Mouse (Mus musculus) cerebellum, adult 9-11 months (tissue): ENCODE results near the gene Ubtd1.
"Not testable (repeated sequence)": the region's sequence is repeated elsewhere in the genome, so short reads cannot be mapped to it uniquely, and the experiment has no call there.

Experiments
- DNase-seq: peaks from one replicate; pipeline ENCODE4 v3.0.0; 2022

The Ubtd1 gene

GRCm38 (mm10) chr19:42071886-42072608 is 90.5 kb downstream of the Ubtd1 start:
- DNase-seq: no peak

- no peak for DNase-seq
These were observed 91.2 kb downstream of the Ubtd1 start for GRCm38 (mm10) chr19:42072802-42073201.

- no peak for DNase-seq
These were observed 93.5 kb downstream of the Ubtd1 start for GRCm38 (mm10) chr19:42075051-42075450.

- DNase-seq: no peak
These were observed 94.4 kb downstream of the Ubtd1 start for GRCm38 (mm10) chr19:42075992-42076391.

GRCm38 (mm10) chr19:42078566-42078965 is 97.0 kb downstream of the Ubtd1 start:
- DNase-seq: no peak

GRCm38 (mm10) chr19:42079006-42079405 is 97.4 kb downstream of the Ubtd1 start:
- DNase-seq: no peak

- DNase-seq: no peak
These were observed 98.4 kb downstream of the Ubtd1 start for GRCm38 (mm10) chr19:42079950-42080349.

- DNase-seq: no peak
These were observed 98.9 kb downstream of the Ubtd1 start for GRCm38 (mm10) chr19:42080469-42080868.

GRCm38 (mm10) chr19:42081613-42082012 is 100.0 kb downstream of the Ubtd1 start:
- DNase-seq: not testable (repeated sequence)
